Mouse (Mus musculus): ENCODE results near the gene Nudt8.

Nudt8 gene

GRCm38 (mm10) chr19:4051016-4051415 is 50.6 kb downstream of the Nudt8 start:
- no peak for DNase-seq (ENCODE audit: low read depth, low spot score)
